Mouse (Mus musculus): ENCODE measurements at regions not wholly inside any gene's neighbourhood (a gene's known extent, or its start where the extent isn't known, plus 50 kb on each side); places are given as distances from the start of the nearest gene placed in this dataset.

DNA sequence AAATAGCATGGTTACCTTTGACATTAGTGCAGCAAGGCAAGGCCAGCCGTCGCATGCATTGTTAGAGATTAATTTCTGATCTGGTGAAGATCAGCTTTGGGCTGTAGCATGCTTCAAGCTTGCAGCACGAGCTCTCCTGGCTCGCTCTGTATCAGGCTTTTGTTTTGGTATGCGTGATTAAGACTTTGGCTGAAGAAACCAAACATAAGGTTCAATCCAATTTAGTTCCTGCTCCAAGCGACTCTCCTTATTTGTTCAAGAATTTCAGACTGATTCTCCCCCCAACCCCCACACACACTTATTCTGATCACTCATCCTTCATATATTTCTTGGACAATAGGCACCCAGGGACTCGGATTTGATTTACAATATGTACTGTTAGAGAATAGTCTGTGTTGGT is 118.0 kb upstream of the Gm5148 start:
- TF ChIP-seq CTCF (IDR thresholded peaks at IDR 0.05; ENCODE audit: low read depth) = no peak
- no peak for TF ChIP-seq EP300 (IDR thresholded peaks at IDR 0.05; ENCODE audit: low read depth)
